Mouse (Mus musculus) kidney, embryonic 14.5 days (tissue): Measurements from ENCODE around the gene Gsap. TPM values are rescaled to one million over a fixed set of nuclear protein-coding genes. Genes with fewer than 3 reads are reported as not detected.
"Not testable (repeated sequence)": the region's sequence is repeated elsewhere in the genome, so short reads cannot be mapped to it uniquely, and the experiment has no call there.

ENCODE experiments used
- ATAC-seq: fragments of 200-750 bp; cut with Nextera tagmentation; 2 replicates; pipeline ENCODE4 v1.8.0; 2017; ENCODE audit warnings: moderate number of reproducible peaks, mild to moderate bottlenecking, moderate TSS enrichment, moderate library complexity; ENCODE audit not compliant: low FRiP score, low TSS enrichment
- H3K27ac ChIP-seq: fragments of 300-500 bp; sonication (generic); 2 replicates; pipeline ENCODE4 v1.5.1; 2014; ENCODE audit warnings: low read depth, mild to moderate bottlenecking, low read length, moderate library complexity, mixed read lengths
- H3K27me3 ChIP-seq: fragments of 300-500 bp; sonication (generic); 2 replicates; pipeline ENCODE4 v1.6.1; 2014; ENCODE audit warnings: mild to moderate bottlenecking, low read length; ENCODE audit not compliant: control insufficient read depth, insufficient read depth
- H3K36me3 ChIP-seq: fragments of 300-500 bp; sonication (generic); 2 replicates; pipeline ENCODE4 v1.6.1; 2014; ENCODE audit warnings: low read length, mixed read lengths; ENCODE audit not compliant: control insufficient read depth, insufficient read depth
- H3K4me1 ChIP-seq: fragments of 300-500 bp; sonication (generic); 2 replicates; pipeline ENCODE4 v1.6.1; 2014; ENCODE audit warnings: low read length, mixed read lengths; ENCODE audit not compliant: control insufficient read depth, insufficient read depth
- H3K4me2 ChIP-seq: fragments of 300-500 bp; sonication (generic); replicated peaks from 2 replicates; pipeline ENCODE4 v1.6.1; 2014; ENCODE audit warnings: low read depth, mild to moderate bottlenecking, low read length
- H3K4me3 ChIP-seq: fragments of 300-500 bp; sonication (generic); 2 replicates; pipeline ENCODE4 v1.5.1; 2014; ENCODE audit warnings: mild to moderate bottlenecking, low read length
- H3K9ac ChIP-seq: fragments of 300-500 bp; sonication (generic); 2 replicates; pipeline ENCODE4 v1.6.1; 2014; ENCODE audit warnings: low read depth, mild to moderate bottlenecking, low read length, moderate library complexity
- H3K9me3 ChIP-seq: fragments of 300-500 bp; sonication (generic); 2 replicates; pipeline ENCODE4 v1.6.1; 2016; ENCODE audit warnings: low read length; ENCODE audit not compliant: control insufficient read depth
- WGBS: fragments of 180-500 bp; shearing (Covaris S2); extraction: QIAGEN DNeasy Blood & Tissue Kit; methylation state at CpG from one replicate; pipeline ENCODE4 v1.1.7; 2014; 5-methylcytosine and 5-hydroxymethylcytosine counted together
- polyA plus RNA-seq: library from polyadenylated mRNA; unstranded; fragments of >200 nt; fragmentation: Nextera tagmentation; extraction: Ambion mirVana; gene quantifications from 2 replicates; pipeline ENCODE4 v1.2.1, GENCODE M21; 2014

The Gsap gene
- polyA plus RNA-seq, 1 experiment from 2014 or later = 1.5 TPM

DNA sequence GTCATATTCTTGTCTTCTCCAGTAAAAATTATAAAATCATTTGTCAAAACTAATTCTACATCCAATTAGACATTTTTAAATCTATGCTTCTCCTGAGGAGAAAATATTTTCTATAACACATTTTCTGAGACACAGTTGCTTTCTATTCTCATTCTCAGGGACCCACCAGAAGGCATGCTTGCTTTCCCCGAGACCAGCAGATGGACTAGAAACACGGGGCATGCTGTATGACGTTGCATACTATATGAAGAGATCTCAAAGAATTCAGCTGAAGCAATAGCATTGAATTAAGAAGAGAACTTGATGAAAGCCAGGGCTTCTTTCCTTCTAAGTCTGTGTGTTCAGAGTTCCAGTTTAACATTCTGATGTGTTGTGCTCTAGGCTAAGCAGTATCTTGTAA lies 128.6 kb downstream of the Gsap start:
- WGBS = 87% methylated on average over 3 of the region's 3 CpGs

DNA sequence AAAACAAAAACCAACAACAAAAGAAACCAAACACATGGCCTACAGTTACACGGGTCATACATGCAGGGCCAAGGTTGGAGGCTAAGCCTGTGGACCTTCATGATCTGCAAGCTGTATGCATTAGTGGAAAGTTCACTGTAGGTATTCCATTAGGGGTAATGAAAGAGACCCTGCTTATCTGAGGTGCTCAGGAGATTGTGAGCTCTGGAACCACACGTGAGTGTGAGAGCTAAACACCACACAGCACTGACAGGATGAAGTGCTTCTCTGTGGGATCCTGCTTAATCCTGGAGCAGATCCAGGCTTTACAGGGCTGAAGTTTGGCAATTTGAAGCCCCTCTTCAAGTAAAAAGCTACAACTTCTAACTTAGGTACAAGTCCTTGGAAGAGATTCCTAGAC lies 134.1 kb downstream of the Gsap start:
- Histone ChIP-seq H3K27me3 (no peaks in the 10 kb centered on the region), H3K4me2 (no peak overlapping the region), H3K9me3 (no peaks in the 10 kb centered on the region), H3K36me3 (no peaks in the 10 kb centered on the region), H3K4me3 (no peak overlapping the region), H3K9ac (no peak overlapping the region), H3K27ac (no peak overlapping the region), H3K4me1 (no peaks in the 10 kb centered on the region)
- WGBS = 84% methylated on average over 2 of the region's 2 CpGs
- no peak for ATAC-seq

More for the DNA sequence above, 128.6 kb downstream of the Gsap start:
- H3K9me3 ChIP-seq = no peaks in the 10 kb centered on the region
- H3K4me1 ChIP-seq = no peaks in the 10 kb centered on the region
- no peak overlapping the region for H3K4me3 ChIP-seq
- no peaks in the 10 kb centered on the region for H3K36me3 ChIP-seq
- H3K27ac ChIP-seq = no peak overlapping the region
- no peak for ATAC-seq
- no peak overlapping the region for H3K9ac ChIP-seq
- no peaks in the 10 kb centered on the region for H3K27me3 ChIP-seq
- no peak overlapping the region for H3K4me2 ChIP-seq

DNA sequence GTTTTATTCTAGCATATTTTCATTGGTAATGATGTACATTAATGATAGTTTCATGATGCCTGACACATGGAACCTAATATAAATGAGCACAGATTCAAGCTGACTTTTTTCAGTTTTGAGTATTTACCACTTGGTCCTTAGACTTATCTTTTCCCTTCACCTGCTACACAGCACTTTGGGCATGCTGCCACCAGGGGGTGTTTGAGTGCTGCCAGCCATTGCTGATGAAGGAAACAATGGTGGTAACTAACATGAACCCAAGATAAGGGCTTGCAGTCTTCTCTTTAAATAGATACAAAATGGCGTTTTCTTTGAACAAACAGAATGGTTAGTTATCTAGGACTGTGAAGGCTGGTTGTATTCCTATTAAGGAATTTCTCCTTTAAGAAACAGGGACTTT lies 140.4 kb downstream of the Gsap start:
- Histone ChIP-seq H3K9me3 (no peaks in the 10 kb centered on the region), H3K36me3 (no peaks in the 10 kb centered on the region), H3K4me3 (no peak overlapping the region), H3K27ac (no peak overlapping the region), H3K9ac (no peak overlapping the region), H3K27me3 (no peaks in the 10 kb centered on the region), H3K4me2 (no peak overlapping the region), H3K4me1 (no peaks in the 10 kb centered on the region)
- 36% methylated on average over 1 of the region's 1 CpGs for WGBS
- ATAC-seq = 0 out of 2 replicates have a peak, but pooled peaks have one; percentile 46

DNA sequence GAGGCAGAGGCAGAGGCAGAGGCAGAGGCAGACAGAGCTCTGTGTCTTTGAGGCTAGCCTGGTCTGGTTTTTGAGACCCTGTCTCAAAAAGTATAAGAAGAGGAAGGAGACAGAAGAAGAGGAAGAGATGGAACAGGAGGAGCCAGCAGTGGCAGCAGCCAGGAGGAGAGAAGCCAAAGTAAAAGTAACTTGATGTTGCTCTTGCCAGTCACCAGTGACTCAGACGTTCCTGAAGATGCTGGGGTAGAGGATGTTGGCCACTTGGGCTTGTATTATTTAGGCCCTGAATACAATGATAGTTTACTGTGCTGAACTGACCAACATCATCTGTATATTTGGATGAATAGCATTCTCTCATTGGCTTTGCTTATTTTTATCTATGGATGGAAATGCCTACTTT lies 142.5 kb downstream of the Gsap start:
- no peaks in the 10 kb centered on the region for H3K36me3 ChIP-seq
- H3K4me3 ChIP-seq = no peak overlapping the region
- H3K27me3 ChIP-seq = no peaks in the 10 kb centered on the region
- no peak for ATAC-seq
- H3K4me1 ChIP-seq = no peaks in the 10 kb centered on the region
- 89% methylated on average over 1 of the region's 1 CpGs for WGBS
- no peak overlapping the region for H3K4me2 ChIP-seq
- no peaks in the 10 kb centered on the region for H3K9me3 ChIP-seq
- no peak overlapping the region for H3K27ac ChIP-seq
- no peak overlapping the region for H3K9ac ChIP-seq

DNA sequence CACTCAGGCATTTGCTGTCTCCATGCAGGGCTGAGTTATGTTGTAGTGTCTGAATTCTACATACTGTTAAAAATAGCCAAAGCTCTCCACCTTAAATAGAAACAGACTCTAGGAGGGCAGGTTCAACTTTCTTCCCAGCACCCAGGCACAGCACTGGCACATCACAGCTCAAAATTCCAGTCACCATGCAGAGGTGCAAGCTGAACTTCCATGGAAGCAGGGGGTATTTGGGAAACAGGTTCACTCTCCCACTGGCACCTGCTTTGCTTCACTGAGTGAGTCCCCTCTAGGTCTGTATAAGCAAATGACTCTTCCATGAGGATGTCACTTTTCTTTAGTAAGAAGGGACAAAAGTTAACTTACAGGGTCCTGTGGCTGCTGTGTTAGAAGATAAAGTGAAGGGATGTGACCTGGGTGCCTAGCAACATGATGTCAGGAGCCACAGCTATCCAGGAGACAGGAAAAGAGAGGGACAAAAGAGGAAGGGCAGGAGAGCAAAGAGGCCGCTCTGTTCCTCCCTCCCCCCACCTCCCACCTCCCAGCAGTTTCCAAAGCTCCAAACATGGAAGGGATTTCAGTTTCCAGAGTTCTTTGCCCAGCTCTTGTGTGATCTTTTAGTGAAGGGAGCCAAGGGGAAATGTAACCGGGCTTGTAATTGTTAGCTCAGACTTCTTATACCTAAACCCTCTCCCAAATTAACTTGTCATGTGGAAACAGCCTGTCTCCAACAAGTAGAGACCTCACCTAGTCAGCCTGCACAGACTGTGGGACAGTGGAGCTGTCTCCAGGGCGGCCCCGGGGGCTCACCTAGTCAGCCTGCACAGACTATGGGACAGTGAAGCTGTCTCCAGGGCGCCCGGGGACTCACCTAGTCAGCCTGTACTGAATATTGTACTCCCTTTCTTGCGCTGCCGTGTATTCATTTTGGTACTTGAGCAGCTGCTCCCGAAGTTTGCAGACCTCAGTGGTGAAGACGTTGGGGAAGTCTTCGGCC lies 143.9 kb downstream of the Gsap start:
- no peaks in the 10 kb centered on the region for H3K9me3 ChIP-seq
- H3K4me1 ChIP-seq = no peaks in the 10 kb centered on the region
- H3K4me2 ChIP-seq = no peak overlapping the region
- H3K27ac ChIP-seq = no peak overlapping the region
- no peak overlapping the region for H3K4me3 ChIP-seq
- ATAC-seq = no peak
- H3K36me3 ChIP-seq = no peaks in the 10 kb centered on the region
- no peak overlapping the region for H3K9ac ChIP-seq
- WGBS = 62% methylated on average over 11 of the region's 11 CpGs
- H3K27me3 ChIP-seq = no peaks in the 10 kb centered on the region

DNA sequence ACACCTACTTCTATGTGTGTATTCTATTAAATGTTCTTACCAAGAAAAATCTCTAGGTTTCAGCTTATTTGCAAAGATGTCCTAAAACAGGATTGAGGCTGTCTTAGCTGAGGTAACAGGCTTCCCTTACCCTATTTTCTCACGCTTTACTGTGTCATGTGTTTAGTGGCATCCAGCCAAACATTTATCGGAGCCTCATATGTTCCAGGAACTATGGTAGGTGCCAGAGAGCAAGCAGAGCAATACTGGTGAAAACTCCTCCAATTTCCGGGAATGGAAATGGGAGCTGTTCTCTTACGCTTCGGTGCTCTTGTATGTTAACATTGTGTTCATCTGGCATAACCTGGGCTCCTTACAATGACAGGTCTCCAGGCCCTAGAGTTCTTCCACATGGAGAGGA lies 145.6 kb downstream of the Gsap start:
- no peak overlapping the region for H3K27ac ChIP-seq
- WGBS = 63% methylated on average over 5 of the region's 5 CpGs

DNA sequence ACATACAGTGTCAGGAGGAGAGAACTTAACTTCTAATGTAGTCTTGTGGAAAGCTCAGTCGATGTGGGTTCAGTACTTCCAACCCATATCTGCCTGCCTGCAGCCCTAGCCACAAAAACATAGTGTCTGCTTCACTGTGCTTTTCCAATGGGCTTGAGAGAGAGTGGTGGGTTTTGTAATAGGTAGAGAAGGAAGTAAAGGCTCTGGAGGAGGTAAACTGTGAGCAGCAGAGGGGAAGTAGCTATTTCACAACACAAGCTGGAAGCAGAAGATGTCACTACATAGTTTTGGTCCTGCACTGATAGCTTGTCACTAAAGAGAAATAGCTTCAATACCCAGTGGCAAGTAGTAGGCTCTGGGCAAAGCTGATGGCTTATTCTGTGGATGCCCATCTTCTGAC lies 146.1 kb downstream of the Gsap start:
- Histone ChIP-seq H3K9me3 (no peaks in the 10 kb centered on the region), H3K4me3 (no peak overlapping the region), H3K9ac (no peak overlapping the region), H3K27ac (no peak overlapping the region), H3K4me2 (no peak overlapping the region), H3K4me1 (no peaks in the 10 kb centered on the region), H3K27me3 (no peaks in the 10 kb centered on the region), H3K36me3 (no peaks in the 10 kb centered on the region)
- no peak for ATAC-seq
- 86% methylated on average over 1 of the region's 1 CpGs for WGBS

More for the DNA sequence above, 145.6 kb downstream of the Gsap start:
- Histone ChIP-seq H3K9ac (no peak overlapping the region), H3K4me1 (no peaks in the 10 kb centered on the region), H3K4me3 (no peak overlapping the region), H3K4me2 (no peak overlapping the region), H3K27me3 (no peaks in the 10 kb centered on the region), H3K9me3 (no peaks in the 10 kb centered on the region), H3K36me3 (no peaks in the 10 kb centered on the region)
- ATAC-seq = 0 out of 2 replicates have a peak, but pooled peaks have one; percentile 16

DNA sequence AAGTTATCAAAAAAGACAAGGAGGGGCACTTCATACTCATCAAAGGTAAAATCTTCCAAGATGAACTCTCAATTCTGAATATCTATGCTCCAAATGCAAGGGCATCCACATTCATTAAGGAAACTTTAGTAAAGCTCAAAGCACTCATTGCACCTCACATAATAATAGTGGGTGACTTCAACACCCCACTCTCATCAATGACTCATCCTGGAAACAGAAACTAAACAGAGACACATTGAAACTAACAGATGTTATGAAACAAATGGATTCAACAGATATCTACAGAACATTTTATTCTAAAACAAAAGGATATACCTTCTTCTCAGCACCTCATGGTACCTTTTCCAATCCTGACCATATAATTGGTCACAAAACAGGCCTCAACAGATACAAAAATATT lies 156.2 kb downstream of the Gsap start:
- H3K9me3 ChIP-seq, H3K4me2 ChIP-seq, H3K9ac ChIP-seq, H3K4me3 ChIP-seq, H3K27me3 ChIP-seq, H3K4me1 ChIP-seq, H3K36me3 ChIP-seq, H3K27ac ChIP-seq, ATAC-seq: not testable (repeated sequence)

DNA sequence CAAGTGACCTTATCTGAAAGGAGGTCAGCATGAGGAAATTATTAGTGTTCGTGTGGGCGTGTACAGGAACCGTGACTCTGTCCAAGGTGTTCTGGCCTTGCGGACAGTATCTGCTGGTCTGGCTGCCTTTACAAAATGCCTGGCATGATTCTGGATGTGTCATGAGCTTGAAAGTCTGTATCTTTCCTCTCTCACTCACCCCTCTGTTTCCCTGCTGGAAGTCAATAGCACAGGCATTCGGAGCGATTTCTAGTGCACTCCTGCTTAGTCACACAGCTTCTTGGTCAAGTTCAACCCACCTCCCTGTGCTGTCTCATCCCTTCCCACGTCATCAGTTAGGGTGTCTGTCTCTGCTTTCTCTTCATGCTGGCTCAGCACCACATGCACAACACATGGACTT lies 162.3 kb downstream of the Gsap start:
- Histone ChIP-seq H3K9me3 (no peaks in the 10 kb centered on the region), H3K36me3 (no peaks in the 10 kb centered on the region), H3K4me2 (no peak overlapping the region), H3K27me3 (no peaks in the 10 kb centered on the region), H3K4me1 (no peaks in the 10 kb centered on the region), H3K27ac (no peak overlapping the region), H3K4me3 (no peak overlapping the region), H3K9ac (no peak overlapping the region)
- WGBS = 86% methylated on average over 7 of the region's 7 CpGs
- no peak for ATAC-seq
